Mouse (Mus musculus) spleen, adult 18-20 months (tissue): ENCODE results near the gene Bnipl.

ENCODE experiments used
- DNase-seq, 2 experiments: peaks; one replicate each; pipeline ENCODE4 v3.0.0; 2022; ENCODE audit warnings: mixed read lengths in 2 of 2

Bnipl gene

GRCm38 (mm10) chr3:95210585-95210984 is 40.4 kb downstream of the Bnipl start:
- no peak for DNase-seq

- DNase-seq, result no peak
These were observed 42.7 kb downstream of the Bnipl start for GRCm38 (mm10) chr3:95208286-95208685.

- no peak for DNase-seq
These were observed 47.1 kb downstream of the Bnipl start for GRCm38 (mm10) chr3:95203880-95204279.

GRCm38 (mm10) chr3:95200562-95200961 is 50.4 kb downstream of the Bnipl start:
- no peak for DNase-seq

- no peak for DNase-seq
These were observed 50.9 kb downstream of the Bnipl start for GRCm38 (mm10) chr3:95200132-95200531.

GRCm38 (mm10) chr3:95199101-95199500 is 51.9 kb downstream of the Bnipl start:
- no peak for DNase-seq

GRCm38 (mm10) chr3:95195772-95196171 is 55.2 kb downstream of the Bnipl start:
- DNase-seq, result no peak

GRCm38 (mm10) chr3:95194721-95195135 is 56.3 kb downstream of the Bnipl start:
- DNase-seq, result no peak
